Mouse (Mus musculus): Measurements from ENCODE around the gene Gm20708.

Gm20708 gene

GRCm38 (mm10) chr11:117809407-117810311 is at the start of gene Gm20708, which contains the start of gene Syngr2:
Gene Gm20708, plus strand, starts transcription at chr11:117809668.
Gene Syngr2, plus strand, starts transcription at chr11:117809668.
- DNase-seq: peak; percentile 83

GRCm38 (mm10) chr11:117760374-117761119 is 48.9 kb upstream of the Gm20708 start:
- no peak for DNase-seq

DNA sequence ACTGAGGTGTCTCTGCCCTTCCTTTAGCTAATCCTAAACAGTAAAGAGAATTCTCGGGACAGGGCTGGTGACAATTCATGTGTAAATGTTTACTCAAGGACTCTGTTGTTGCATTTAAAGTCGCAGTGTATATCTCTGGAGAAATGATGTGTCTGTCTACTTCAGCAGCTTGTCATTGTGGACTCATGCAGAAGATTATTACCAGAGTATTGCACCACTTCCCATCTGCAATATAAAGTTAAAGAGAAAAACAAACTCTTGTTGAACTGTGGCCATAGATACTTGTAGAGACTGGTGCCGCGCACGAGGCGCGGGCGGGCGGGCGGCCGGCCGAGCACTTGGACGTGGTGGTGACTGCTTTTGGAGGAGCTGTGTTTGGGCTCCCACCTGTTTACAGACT is 47.7 kb upstream of the Gm20708 start:
- no peak for DNase-seq

- no peak for DNase-seq
Measured at GRCm38 (mm10) chr11:117762246-117762645, 47.2 kb upstream of the Gm20708 start.

GRCm38 (mm10) chr11:117764319-117764718 is 45.1 kb upstream of the Gm20708 start:
- DNase-seq: no peak

- no peak for DNase-seq
Measured at GRCm38 (mm10) chr11:117765361-117765760, 44.1 kb upstream of the Gm20708 start.

GRCm38 (mm10) chr11:117766275-117766674 is 43.2 kb upstream of the Gm20708 start:
- DNase-seq: no peak

GRCm38 (mm10) chr11:117768725-117769682 is 40.5 kb upstream of the Gm20708 start:
- no peak for DNase-seq

DNA sequence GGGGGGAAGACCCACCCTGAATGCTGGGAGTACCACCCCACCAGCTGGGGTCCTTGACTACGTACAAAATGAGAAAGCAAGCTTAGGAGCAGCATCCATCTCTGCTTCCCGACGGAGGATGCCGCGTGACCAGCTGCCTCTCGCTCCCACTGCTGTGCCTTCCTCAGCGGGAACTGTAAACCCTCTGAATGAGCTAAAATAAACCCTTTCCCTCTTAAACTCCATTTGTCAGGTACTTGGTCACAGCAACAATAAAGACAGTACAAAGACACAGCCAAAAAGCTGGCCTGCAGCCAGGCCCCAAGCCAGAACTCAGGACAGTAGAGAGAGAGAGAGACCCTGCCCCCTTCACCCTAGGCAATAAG is 39.8 kb upstream of the Gm20708 start:
- DNase-seq: no peak

DNA sequence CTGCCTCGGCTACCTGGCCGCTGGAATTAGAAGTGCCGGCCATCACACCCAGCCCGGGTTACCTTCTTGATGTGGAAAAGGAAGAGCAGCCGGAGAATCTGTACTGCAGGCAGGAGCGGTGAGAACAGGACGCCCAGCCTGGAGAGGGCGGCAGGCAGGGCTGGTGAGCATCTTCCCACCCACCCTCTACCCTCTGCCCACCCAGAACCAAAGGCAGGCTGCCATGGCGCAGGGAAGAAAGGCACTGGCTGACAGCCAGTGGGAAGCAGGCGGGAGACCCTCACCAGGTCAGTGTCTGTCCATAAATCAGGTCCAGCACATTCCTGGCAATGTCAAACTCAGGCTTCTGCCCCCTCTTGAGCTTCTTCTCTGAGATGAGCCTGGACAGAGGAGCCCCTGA is 39.1 kb upstream of the Gm20708 start:
- no peak for DNase-seq

DNA sequence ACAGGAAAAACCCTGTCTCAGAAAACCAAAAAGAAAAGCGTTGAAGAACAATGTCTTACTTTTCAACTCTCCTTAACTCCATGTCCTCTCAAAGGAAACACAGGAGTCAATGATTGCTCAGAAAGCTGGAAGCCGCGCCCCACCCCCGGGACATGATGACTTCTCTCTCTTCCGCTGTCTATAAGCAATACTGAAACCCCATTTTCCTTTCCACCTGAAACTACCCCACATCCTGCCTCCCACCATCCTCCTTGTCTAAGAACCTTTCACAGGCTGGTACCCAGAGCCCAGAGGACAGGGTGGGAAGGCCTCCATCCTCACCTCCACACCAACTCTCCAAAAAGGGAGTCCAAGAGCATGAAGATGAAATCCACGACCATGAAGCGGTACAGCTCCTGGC is 37.1 kb upstream of the Gm20708 start:
- DNase-seq: no peak

- no peak for DNase-seq
Measured at GRCm38 (mm10) chr11:117774925-117775324, 34.5 kb upstream of the Gm20708 start.

GRCm38 (mm10) chr11:117775540-117775939 is 33.9 kb upstream of the Gm20708 start:
- no peak for DNase-seq

DNA sequence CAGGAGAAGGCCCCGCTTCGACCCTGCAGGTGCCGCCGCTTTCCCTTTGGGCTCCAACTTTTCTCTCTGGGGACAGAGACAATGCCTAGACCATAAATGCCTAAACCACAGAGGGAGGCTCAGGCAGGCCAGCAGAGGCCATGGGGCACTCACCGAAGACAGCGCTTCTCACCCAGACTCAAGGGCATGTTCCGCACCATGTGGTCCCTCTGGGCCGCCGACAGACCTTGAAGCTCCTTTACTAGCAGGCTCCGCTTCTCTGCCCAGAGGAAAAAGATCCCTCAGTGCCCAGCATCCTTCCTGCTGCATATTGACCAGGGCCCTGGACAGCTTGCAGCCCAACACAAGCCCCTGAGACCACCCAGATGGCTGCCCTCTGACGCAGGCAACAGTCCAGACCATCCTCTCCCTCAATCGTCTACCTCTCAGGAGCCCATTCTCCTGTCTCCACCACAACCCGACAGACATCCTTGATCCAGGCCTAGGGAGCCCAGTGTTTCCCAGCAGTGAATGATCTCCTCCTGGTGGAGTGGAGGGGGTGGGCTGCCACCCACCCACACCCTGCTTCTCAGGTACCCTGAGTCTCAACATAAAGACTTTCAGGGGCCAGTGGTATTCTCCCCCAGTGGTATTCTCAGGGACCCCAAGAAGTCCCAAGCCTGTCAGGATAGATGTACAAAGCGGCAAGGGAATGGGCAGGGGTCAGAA is 33.2 kb upstream of the Gm20708 start:
- no peak for DNase-seq

DNA sequence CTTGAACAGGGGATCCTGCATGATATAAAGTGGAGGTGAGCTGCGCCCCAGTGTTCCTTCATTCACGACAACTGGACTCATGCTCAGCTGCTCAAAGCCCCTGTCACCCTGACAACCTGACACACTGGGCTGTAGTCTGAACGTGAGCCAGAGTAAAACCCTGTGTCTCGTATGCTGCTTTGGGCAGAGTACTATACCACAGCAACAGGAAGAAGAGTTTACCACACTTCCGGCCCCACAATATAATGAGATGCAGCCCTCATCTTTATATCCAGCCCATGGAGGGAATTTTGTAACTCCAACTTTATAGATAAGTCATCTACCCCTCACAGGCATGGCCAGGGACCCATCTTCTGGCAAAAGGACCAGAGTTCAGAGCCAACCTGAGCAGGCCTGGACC is 32.4 kb upstream of the Gm20708 start:
- DNase-seq: no peak

DNA sequence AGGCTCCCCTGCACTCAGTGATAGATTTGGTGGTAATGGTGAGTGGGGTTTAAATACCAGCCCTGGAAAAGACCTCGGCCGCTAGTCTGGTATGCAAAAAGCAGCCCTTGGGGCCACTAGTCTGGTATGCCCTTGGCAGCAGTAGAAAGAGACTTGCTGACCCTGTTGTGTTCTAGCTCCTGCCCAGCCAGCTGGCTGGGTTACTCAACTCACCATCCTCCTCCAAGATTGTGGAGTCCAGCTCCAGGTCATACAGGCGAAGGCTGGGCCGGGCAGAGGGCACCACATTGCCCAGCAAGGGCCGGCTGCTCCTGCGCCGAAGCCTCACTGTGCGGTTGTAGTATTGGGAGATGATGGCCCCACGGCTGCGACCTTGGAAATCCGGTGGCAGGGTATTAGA is 31.4 kb upstream of the Gm20708 start:
- DNase-seq: no peak

DNA sequence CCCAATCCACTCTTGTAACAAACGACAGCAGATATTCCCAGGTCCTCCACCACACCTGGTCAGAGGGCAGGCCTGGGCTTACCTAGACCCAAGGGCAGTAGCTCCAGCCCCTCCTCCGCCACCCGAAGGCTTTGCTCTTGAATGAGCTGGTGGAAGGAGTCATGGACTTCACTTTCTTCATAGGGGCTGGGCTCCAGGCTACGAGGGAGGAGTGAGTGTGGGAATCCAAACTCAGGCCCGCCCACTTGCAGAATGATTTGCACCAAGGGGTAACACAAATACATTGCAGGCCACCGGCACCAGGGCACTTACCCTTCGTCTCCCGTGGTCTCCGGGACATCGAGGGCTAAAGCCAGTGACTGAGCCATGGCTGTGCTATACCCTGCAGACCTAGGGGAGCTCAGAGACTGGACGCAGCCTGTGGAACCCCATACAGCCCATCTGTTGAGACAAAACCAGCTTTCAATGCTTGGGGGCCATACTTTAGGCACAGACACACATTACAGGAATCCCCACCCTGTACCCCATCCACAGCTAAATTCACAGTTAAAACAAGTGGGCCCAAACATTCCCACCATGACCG is 30.5 kb upstream of the Gm20708 start:
- DNase-seq: peak; percentile 53

DNA sequence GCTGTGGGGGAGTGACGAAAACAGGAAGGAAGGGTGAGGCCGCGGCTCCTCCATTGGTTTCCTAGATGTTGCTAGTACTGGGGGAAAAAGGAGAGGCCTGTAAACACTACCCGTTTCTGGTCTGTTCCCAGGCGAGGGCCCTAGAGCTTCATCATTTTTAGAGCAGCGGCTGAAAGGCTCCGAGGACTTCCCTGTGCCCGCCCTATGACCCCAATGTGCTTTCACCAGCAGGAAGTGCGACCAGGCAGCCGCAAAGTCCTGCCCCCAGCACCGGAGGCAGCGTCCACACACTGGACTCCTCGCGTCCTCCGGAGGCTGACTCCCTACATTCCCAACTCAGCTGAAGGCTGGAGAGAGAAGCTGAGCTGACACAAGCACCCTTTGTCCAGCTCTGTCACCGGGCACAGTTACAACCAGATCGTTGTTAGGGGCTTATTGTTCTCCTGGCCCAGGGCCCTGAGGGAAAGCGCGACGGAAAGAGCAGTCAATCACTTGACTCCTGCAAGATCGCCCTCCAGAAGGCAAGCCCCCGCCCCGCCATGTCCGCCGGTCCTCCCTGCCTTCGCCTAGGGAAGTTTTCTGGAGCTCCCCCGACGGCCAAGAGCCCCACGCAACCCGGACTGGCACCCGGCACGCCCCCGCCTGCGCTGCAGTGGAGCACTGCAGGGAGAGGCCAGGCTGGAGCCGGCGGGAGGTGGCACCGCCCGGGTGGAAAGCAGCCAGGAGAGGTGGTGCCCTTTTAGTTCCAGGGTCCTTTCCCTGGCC is 29.9 kb upstream of the Gm20708 start:
- DNase-seq: peak; percentile 75

DNA sequence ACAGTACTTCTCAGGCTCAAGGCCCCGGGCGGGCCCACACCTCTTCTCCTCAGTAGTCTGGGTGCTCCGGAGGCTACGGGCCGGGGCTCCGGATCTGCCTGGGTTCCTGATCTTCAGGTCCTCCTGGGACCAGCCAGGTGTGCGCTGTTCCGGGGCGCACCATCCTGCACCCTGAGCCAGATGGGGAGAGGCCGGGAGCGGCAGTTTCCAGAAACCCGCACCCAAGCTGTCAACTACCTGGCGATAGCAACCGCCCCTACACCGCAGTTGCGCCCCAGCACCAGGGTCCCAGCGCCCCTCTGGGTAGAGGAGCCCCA is 29.3 kb upstream of the Gm20708 start:
- DNase-seq: no peak

DNA sequence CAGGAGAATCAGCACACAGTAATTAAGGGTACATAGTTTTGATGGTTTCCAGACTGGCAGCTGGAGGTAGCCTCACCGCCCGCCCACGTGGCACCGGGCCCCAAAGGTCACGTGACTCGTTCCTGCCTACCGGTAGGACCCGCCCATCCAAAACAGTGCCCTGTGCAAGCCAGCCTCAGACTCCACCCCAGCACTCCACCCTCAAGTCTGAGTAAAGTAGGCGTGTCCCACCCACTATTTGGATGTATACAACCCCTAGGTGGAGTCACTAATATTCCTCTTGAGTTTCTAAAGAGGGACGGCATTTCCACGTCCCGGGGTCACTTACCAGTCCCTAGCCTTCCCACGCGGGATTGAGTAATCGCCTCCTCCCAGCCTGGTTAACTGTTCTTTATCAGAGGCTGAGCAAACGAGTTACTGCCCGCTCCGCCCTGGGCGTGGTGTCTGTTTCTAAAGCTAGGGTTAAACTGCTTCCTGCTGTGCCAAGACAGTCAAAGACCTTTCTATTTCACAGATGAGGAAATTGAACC is 28.8 kb upstream of the Gm20708 start:
- peak; percentile 92 for DNase-seq
